Mouse (Mus musculus) skeletal muscle tissue, postnatal 0 days (tissue): Measurements from ENCODE around the gene Matk. TPM values are rescaled to one million over a fixed set of nuclear protein-coding genes. Genes with fewer than 3 reads are reported as not detected.

Experiments
- microRNA-seq, 2 experiments: library from miRNA; unstranded; fragments of <30 nt; microRNA quantifications; one replicate each; pipeline ENCODE4; 2016
- polyA plus RNA-seq: library from polyadenylated mRNA; unstranded; fragments of >200 nt; fragmentation: Nextera tagmentation; extraction: Ambion mirVana; gene quantifications from 2 replicates; pipeline ENCODE4 v1.2.1, GENCODE M21; 2015

Matk gene
- 0.65 and 0.90 TPM in 2 replicates for polyA plus RNA-seq

DNA sequence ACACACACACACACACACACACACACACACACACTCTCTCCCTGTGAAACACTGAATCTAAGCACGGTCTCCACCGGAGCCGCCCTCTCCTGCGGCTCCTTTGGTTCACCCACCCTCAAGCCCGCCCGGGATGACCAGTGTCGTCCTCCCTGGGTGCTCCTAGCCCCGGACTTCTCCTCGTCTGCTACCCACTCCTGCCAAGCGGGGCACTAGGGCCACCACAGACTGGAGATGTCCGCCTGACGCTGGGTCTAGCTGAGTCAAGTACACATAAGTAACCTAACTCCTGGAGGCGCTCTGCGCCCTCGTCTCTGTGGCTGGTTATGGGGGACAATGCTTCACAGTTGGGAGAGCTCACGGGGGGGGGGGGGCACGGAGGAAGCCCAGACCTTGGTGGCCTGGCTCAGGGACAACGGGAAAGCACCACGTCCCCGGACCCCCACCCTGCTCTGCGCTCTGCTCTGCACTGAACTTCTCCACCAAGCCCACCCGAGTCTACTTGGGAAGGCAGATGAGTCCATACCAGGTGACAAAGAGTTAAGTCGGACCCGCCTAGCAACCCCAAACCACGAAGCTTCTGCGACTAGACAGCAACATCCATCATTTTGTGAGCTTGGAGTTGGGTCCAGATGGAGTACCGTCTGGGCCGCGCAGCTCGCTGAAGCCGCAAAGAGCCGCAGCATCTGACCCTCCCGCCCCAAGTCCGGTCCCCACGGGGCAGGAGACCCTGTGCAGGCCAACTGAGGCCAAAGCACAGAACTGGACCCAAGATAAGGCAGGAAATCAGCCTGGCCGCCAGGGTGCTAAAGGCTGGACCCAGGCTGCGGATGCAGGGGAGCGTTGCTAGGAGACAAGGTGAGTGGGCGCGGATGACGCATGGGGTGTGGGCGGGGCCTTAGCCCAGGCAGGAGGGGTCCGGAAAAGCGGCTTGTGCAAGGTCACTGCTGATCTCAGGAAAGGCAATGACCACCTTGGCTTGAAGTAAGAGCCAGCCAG, at the start of gene Matk:
TSS of gene Matk (plus strand) at position 512 of the 996 bp plus-strand sequence.

DNA sequence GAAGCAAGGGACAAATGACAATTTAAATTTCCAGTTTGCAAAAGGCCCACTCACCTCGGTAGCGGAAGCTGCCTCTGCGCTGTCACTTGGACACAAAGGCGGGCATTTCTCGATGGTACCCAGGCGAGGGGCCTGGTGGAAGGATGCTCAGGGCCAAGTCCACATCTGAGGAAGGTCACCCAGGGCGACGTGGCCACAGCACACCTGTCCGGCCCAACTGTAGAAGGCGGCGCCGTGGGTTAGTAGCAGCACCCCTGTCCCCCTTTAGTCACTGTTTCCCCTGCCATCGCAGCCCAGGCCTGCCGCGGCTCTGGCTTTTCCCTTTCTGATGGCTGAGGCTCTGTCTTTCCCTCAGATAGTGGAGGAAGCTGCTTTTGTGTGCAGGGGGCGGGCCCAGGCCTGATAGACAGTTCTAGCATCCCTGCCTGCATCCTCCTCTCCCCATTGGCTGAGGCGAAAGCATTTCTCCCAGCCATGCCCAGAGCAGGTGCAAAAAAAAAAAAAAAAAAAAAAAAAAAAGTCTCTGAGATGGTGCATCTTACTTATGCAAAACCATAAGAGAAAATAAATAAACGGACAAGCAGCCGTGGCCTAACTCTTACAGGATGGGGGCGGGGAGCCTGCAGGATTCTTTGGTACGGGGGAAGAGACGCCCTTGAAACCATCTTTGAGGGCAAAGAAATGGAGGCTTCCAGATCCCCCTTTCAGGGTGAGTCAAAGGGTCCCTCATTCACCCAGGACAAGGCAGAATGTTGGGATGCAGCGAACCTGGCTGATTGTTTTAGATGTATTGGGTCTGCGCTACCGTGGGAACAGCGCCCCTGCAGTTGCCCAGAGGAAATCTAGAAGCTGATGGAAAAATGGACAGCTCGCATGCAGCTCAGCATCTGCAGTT, 22.1 kb upstream of the Matk start, which contains the start of gene Atcay:
TSS of gene Atcay (minus strand) at position 396 of the 895 bp plus-strand sequence.

DNA sequence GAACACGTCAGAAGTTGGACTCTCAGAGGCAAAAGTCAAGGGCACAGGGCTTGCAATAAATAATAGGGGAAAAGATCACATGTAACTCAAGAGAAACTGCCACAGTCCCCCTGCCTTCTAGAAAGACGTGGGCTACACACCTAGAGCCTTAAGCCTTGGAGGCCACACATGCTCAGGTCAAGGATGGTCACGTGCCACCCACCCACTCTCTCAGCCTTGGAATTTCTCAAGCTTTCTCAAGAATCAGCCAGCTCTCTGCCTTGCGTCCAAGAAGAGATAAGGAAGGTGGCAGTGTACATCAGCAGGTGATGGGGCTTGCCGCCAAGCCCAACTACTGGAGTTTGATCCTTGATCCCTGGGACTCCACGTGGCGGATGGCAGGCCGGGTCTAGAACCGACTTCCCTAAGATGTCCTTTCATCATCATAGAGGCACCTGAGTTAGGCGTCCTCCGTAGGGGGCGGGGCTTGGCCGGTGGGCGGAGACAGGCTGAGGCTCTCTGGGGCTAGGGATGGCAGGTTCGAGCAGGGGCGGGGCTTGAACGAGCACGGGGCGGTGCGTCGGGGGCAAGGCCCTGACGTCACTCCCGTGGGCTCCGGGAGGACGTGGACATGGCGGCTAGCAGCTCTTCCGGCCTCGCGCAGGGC, 20.0 kb upstream of the Matk start, which contains the start of gene Zfr2:
TSS of gene Zfr2 (plus strand) at position 576 of the 646 bp plus-strand sequence.

DNA sequence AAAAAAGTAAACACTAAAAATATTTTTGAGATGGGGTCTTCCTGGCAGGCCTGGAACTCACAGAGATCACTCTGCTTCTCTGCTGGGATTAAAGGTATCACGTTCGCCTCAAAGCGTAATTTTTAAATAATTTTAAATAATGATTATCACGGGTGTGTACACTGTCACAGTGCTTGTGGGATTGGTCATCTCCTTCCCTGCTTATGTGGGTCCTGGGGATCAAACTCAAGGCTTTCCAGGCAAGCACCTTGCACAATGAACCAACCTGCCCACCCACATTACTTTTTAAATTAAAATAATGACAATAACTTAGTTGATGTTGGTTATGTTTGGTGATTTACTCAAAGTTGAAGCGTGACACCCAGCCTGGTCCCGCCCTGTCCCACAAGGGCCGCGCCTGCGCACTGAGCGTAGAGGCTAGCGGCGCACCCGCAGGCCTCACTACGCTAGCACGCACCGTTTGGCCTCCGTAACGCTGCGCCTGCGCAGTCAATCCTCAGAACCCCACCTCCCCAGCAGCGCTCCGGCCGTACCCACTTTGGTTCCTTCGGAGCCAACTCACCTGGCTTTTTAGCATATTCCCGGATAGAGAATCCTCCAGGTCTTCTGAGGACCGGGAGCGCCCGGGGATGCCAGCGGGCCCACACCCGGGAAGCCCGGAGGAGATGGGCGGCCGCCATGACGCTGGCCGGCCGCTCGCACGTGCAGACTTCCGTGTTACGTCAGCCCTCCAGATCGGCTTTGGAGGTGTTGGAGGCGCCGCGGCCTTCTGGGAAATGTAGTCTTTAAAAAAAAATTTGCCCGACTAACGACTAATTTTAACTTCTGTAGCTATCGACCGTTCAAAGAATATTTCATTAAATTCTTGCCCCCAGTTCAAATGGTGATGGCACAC, 13.7 kb downstream of the Matk start, which contains the start of the genes Mrpl54 and Apba3:
TSS of gene Mrpl54 (minus strand) at position 724 of the 895 bp plus-strand sequence.
TSS of gene Apba3 (plus strand) at position 750 of the 895 bp plus-strand sequence.

DNA sequence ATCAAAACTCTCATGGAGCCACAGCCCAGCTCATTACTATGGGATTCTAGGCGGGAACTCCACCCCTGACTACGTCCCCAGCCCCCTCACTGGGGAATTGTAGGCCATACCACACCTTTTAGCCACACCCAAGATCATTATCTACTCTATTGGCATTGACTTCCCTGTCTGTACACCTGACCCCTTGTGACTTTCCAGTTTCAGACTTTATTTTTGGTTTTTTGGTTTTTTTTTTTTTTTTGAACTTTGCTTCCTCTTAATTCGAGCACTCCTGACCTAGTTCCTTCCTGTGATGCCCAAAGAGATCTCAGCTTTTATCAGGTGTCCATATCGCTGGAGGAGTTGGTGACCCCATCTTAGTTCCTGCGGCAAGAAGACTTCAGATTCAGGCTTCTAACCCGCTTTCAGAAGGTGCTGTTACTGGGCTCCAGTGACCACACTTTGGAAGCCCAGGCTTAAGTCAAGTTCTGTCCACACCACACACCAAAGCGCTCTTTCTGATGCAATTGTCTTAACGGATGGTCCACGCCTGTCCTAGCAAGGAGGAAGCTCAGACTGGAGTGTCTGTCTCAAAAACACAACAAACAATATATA, 38.9 kb downstream of the Matk start, which contains the start of gene Tjp3:
TSS of gene Tjp3 (minus strand) at position 71 of the 594 bp plus-strand sequence.

DNA sequence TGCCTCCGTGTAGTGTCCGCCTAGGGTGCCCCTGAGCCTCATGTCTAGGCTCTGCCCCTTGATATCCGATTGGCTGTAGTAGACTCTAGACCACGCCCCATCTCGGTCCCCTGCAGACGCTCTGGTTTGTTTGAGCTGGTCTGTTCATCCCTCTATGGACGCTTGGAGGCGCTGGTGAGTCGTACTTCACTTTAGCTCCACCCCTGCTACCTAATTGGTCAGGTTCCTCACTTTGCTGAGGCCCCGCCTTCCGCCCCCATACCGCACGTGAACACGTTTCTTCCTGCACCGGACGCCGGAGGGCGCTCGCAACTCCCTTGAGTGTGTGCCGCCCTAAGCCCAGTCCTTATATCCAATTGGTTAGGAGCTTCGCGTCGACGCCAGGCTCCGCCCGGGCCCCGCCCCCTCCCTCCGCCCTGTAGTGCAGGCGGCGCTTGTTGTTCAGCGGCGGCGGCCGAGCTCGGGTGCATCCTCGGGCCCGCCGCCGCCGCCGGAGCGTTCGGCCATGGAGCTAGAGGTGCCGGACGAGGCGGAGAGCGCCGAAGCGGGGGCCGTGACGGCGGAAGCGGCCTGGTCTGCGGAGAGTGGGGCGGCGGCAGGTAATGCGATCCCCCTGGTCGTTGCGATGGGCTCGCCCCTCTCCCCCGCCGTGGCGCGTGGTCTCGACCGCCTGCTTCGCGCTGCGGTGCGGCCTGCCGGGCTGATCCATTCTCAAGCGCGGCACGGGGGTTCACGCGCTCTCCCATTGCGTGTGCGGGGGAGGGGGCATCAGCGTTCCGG, 40.0 kb downstream of the Matk start, which contains the start of gene Pip5k1c:
TSS of gene Pip5k1c (plus strand) at position 410 of the 780 bp plus-strand sequence.

Small RNA genes lying within 50 kb of the gene (microRNA-seq; reads per million reads assigned to microRNA genes)
- gene Mir3057, result 2.5 to 3.6 reads per million in 2 experiments

Other genes starting within 250 kb of the Matk start
- gene Gng7, start 238.0 kb upstream of the Matk start, polyA plus RNA-seq, result 1.6 TPM in 2 replicates
- gene Diras1, start 227.3 kb upstream of the Matk start, polyA plus RNA-seq, result 0.06 TPM in 1 of 2 replicates, not detected in the other
- 7.3 and 9.2 TPM in 2 replicates for gene Slc39a3, start 215.5 kb upstream of the Matk start, polyA plus RNA-seq
- gene Sgta, start 192.8 kb upstream of the Matk start, polyA plus RNA-seq, result 117 and 131 TPM in 2 replicates
- 34.9 and 40.3 TPM in 2 replicates for gene Thop1, start 182.9 kb upstream of the Matk start, polyA plus RNA-seq
- 0.54 and 1.2 TPM in 2 replicates for gene Creb3l3, start 154.1 kb upstream of the Matk start, polyA plus RNA-seq
- gene Map2k2, start 147.0 kb upstream of the Matk start, polyA plus RNA-seq, result 143 and 155 TPM in 2 replicates
- gene Zbtb7a, start 117.7 kb upstream of the Matk start, polyA plus RNA-seq, result 29.7 and 34.0 TPM in 2 replicates
- gene Pias4, start 85.0 kb upstream of the Matk start, polyA plus RNA-seq, result 20.9 and 22.3 TPM in 2 replicates
- gene Eef2, start 76.3 kb upstream of the Matk start, polyA plus RNA-seq, result 392 and 402 TPM in 2 replicates
- 44.3 and 52.5 TPM in 2 replicates for gene Dapk3, start 69.9 kb upstream of the Matk start, polyA plus RNA-seq
- gene 4930442H23Rik, start 69.1 kb upstream of the Matk start, polyA plus RNA-seq, result not detected in 2 replicates
- gene Nmrk2, start 50.9 kb upstream of the Matk start, polyA plus RNA-seq, result 2.9 and 4.7 TPM in 2 replicates
- 0.26 and 0.45 TPM in 2 replicates for gene Atcay, start 22.1 kb upstream of the Matk start, polyA plus RNA-seq
- 2.3 and 2.5 TPM in 2 replicates for gene Zfr2, start 19.8 kb upstream of the Matk start, polyA plus RNA-seq
- gene Mrpl54, start 14.0 kb downstream of the Matk start, polyA plus RNA-seq, result 201 and 207 TPM in 2 replicates
- 50.7 and 53.6 TPM in 2 replicates for gene Apba3, start 14.0 kb downstream of the Matk start, polyA plus RNA-seq
- 0.47 and 0.58 TPM in 2 replicates for gene Tjp3, start 38.6 kb downstream of the Matk start, polyA plus RNA-seq
- 15.1 and 16.0 TPM in 2 replicates for gene Pip5k1c, start 40.0 kb downstream of the Matk start, polyA plus RNA-seq
- gene Cactin, start 68.2 kb downstream of the Matk start, polyA plus RNA-seq, result 11.0 and 15.5 TPM in 2 replicates
- 7.3 and 7.8 TPM in 2 replicates for gene Tbxa2r, start 75.8 kb downstream of the Matk start, polyA plus RNA-seq
- 0.11 and 0.13 TPM in 2 replicates for gene Gipc3, start 90.3 kb downstream of the Matk start, polyA plus RNA-seq
- gene Hmg20b, start 97.5 kb downstream of the Matk start, polyA plus RNA-seq, result 38.4 and 47.5 TPM in 2 replicates
- 5.9 and 8.0 TPM in 2 replicates for gene Mfsd12, start 104.6 kb downstream of the Matk start, polyA plus RNA-seq
- 0.27 and 0.37 TPM in 2 replicates for gene 4930404N11Rik, start 112.9 kb downstream of the Matk start, polyA plus RNA-seq
- gene Fzr1, start 125.6 kb downstream of the Matk start, polyA plus RNA-seq, result 35.3 and 36.5 TPM in 2 replicates
- 70.2 and 72.8 TPM in 2 replicates for gene Dohh, start 131.5 kb downstream of the Matk start, polyA plus RNA-seq
- gene Gm48551, start 131.5 kb downstream of the Matk start, polyA plus RNA-seq, result 1.2 and 1.4 TPM in 2 replicates
- gene Gm48552, start 136.1 kb downstream of the Matk start, polyA plus RNA-seq, result 0.24 TPM in 2 replicates
- 1.0 and 1.6 TPM in 2 replicates for gene Smim24, start 140.1 kb downstream of the Matk start, polyA plus RNA-seq
- 130 and 133 TPM in 2 replicates for gene Nfic, start 202.7 kb downstream of the Matk start, polyA plus RNA-seq
- 0.09 TPM in 1 of 2 replicates, not detected in the other for gene Celf5, start 229.8 kb downstream of the Matk start, polyA plus RNA-seq
- 36.0 and 36.4 TPM in 2 replicates for gene Ncln, start 243.5 kb downstream of the Matk start, polyA plus RNA-seq
- gene S1pr4, start 247.2 kb downstream of the Matk start, polyA plus RNA-seq, result 0.66 and 0.81 TPM in 2 replicates